Mouse (Mus musculus) frontal cortex, postnatal 25 days (tissue): ENCODE data around the gene Tnrc6a.

ENCODE experiments used
- DNase-seq, 2 experiments: peaks; one replicate each; pipeline ENCODE4 v3.0.0; 2022; ENCODE audit warnings: low spot score in 2 of 2

Gene Tnrc6a

DNA sequence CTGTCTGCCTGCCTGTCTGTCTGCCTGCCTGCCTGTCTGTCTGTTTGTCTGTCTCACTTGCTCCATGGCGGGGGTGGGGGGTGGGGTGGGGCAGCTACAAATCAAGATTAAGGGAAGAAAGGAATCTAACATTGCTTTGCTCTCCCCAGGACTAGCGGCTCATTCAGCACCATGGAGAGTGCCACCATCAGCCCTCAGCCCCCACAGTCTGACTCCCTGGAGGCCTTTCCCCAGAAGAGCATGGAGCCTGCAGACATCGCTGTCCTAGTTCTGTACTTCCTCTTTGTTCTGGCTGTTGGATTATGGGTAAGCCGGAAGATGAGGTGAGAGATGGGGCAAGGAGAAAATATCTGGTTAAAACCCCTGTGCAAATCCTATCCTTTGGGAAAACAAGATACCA, 111.8 kb downstream of the Tnrc6a start:
- no peak for DNase-seq

DNA sequence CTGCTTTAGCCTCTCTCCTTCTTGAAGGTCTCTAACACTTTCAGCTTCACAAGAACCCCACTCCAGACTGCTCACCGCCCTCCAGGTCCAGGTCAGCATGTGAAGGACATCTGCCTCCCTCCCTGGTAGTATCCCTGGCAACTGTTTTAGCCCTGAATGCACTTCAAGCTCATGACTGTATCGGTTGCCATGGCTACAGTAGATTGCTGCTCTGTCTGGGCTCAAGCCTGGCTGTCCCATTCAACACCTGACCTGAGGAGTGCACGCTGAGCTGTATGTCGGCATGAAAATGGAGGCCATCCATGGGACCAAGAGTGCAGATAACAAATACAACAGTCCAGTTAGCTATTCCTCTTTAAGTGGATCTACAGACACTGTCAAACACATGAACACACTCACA, 114.9 kb downstream of the Tnrc6a start:
- no peak for DNase-seq

DNA sequence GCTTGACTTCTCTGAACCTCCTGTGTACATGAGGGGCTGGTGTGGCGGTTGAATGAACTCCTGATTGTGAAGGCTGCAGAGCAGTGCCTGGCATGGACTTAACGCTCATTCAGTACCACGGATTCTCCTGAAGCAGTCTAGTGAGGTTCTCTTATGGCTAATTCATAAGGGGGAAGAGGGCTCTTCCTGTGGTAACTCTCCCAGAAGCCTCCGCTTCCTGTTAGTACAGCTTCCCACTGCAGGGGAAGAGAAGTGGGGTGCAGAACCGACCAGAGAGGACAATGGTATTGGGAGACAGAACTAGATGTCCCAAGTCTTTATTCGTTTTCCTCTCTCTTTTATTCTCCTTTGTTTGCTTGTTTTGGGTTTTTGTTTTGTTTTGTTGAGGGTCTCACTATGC, 116.4 kb downstream of the Tnrc6a start:
- no peak for DNase-seq

DNA sequence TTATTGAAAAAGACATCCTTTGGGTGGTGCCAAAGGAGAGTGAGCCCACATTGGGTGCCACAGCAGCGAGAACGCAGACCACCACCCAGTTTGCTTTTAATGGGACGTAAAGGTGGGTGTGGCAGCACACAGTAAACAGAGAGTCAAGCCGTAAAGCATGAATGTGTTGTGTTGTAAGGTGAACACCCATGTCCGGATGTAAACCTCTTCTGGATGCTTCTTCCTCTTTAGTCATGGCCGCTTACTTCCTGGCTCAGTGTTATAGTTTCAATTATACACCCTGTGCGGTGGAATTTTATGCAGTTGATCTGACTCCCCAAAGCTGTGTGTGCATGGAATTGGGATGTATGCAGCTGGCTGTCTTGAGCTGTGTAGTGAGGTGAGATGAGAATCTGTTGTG, 118.6 kb downstream of the Tnrc6a start:
- DNase-seq: no peak

DNA sequence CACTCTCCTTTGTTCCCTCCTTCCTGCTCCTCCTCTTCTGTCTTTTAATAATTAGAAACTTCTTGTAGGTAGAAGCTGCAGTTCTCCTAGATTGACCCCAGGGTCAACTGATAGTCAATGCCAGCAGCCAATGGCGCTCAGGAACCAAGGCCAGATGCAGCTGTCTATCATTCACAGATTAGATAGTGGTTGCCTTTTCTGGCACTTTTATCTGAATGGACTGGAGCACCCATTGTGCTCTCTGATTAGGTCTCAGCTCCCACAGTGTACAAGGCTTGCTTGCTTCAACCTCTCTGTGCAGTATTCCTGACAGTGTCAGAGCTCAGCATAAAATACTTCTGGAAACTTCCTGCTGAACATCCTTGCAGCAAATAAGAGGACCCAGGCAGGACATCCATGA, 121.1 kb downstream of the Tnrc6a start:
- DNase-seq: no peak
